Mouse (Mus musculus) left cerebral cortex, adult 18-20 months (tissue): ENCODE data around the gene Fam71e1. TPM values are rescaled to one million over a fixed set of nuclear protein-coding genes. Genes with fewer than 3 reads are reported as not detected.
A peak's percentile ranks its signal among the peaks of the same experiment; 100 is the strongest.

Experiments
- DNase-seq, 2 experiments: peaks; one replicate each; pipeline ENCODE4 v3.0.0; 2021 to 2022; ENCODE audit warnings: low spot score in 2 of 2, mixed read lengths in 1 of 2
- long read RNA-seq, 2 experiments: library from polyadenylated mRNA; stranded (forward); transcript quantifications; one replicate each; pipeline ENCODE4 v2.0.0; 2021
- total RNA-seq, 2 experiments: library from RNA; stranded (reverse); gene quantifications; 2 replicates each; pipeline ENCODE4 v1.2.3; 2021

Fam71e1 gene
- 10 to 100 TPM; 15.1 to 15.5 TPM for total RNA-seq
- long read RNA-seq, experiment 1, partial matches to known transcripts: 1 of 4 reads
- long read RNA-seq, experiment 1, other reads (novel, unspliced or antisense): 2 of 4 reads
- long read RNA-seq, experiment 2, partial matches to known transcripts: 1 of 3 reads
- long read RNA-seq, experiment 2, other reads (novel, unspliced or antisense): 2 of 3 reads

DNA sequence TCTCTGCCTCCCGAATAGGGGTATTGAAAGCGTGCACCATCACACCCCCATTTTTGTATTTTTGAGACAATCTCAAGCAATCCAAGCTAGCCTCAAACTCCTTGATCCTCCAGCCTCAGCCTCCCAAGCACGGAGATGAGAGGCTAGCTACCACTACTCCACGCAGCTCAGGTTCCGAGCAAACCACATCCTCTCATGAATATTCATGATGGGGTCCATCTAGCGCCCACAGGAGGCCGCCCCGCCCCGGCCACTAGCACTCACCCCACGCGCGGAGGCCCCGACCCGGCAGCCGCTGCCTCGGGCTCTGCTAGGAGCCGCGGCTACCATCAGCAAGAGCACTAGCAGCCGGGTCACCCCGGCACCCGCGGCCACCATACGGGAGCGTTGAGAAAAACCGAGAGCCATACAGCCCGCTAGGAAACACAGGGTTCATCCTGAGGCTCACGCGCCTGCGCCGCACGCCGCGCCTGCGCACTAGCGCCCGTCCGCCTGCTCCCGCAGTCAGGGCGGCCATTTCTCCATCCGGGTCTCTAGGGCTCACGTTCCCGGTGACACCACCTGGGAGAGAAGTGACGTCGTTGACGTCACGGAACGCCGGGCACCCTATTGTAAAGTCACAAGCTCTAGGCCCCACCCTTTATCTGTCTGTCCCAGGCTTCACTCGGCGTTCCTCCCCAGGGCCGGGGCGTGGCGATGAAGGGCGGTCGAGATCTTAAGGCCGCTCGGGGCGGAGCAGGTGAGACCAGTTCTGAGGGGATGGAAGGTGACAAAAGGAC, at the start of gene Fam71e1, which contains the start of gene Emc10:
Gene Fam71e1 (plus strand): TSS at position 590 of the 779 bp plus-strand sequence.
Gene Emc10 (minus strand): TSS at position 538 of the 779 bp plus-strand sequence.
- peak; percentile 99 for DNase-seq

DNA sequence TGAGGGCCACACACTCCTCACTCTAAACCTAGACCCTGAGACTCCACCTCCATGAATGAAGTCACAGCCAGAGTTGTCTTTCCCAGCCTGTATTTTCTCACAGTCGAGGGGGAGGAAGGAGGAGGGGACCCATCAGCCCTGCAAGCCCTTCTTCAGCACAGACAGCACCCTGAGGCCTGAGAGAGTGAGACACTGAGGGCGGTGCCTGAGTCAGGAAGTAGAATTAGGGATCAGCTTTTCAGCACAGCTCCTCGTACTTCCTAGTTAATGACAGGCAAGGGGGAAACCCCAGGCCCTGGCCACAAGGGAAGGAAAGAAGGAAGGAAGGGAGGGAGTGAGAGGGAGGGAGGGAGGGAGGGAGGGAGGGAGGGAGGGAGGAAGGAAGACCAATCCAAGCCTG, 43.1 kb upstream of the Fam71e1 start:
- DNase-seq: no peak

DNA sequence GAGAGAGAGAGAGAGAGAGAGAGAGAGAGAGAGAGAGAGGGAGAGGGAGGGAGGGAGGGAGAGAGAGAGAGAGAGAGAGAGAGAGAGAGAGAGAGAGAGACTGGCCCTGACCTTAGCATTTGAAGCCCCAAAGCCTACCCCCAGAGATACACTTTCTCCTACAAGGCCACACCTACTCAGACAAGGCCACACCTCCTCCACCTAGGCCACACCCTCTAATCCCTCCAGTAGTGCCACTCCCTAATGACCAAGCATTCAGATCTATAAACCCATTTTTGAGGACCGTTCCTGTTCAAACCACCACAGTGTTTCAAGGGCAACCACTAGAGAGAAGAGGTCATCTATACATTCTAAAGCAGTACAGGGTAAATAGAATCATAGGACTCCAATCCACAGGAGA, 40.1 kb upstream of the Fam71e1 start:
- peak in 1 of 2 experiments; percentile 1 for DNase-seq

DNA sequence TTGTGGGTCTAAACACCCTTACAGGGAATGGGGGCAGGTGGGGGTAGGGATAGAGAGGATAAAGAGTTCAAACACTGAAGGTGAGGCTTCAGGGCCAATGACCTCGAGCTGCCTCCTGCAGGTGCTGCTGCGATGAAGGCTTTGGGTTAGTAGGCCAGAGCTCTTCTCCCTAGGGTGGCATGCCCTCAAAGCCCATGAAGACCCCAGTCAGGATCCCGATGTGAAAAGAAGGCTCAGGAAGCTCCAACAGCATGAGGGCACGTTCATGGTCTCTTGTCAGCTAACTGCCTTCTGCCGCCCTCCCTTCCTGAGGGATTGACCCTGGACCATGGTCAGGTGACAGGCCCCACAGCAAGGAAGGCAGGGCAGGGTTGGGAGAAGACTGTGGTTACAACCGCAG, 36.3 kb upstream of the Fam71e1 start:
- DNase-seq: no peak

DNA sequence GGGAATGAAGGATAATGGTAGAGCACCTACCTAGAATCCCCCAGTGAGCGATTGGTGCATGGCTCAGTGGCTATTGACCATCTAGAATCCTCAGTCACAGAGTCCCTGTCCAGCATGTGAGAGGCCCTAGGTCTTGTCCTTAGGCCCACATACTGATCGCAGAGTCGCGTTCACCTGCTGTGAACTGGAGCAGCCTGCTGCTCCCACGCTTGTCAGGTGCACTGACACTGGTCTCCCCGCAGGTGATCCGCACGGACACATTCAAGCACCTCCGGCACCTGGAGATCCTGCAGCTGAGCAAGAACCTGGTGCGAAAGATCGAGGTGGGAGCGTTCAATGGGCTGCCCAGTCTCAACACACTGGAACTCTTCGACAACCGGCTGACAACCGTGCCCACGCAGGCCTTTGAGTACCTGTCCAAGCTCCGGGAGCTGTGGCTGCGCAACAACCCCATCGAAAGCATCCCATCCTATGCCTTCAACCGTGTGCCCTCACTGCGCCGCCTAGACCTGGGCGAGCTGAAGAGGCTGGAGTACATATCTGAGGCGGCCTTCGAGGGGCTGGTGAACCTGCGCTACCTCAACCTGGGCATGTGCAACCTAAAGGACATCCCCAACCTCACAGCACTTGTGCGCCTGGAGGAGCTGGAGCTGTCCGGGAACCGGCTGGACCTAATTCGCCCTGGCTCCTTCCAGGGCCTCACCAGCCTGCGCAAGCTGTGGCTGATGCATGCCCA, 35.4 kb upstream of the Fam71e1 start:
- no peak for DNase-seq

DNA sequence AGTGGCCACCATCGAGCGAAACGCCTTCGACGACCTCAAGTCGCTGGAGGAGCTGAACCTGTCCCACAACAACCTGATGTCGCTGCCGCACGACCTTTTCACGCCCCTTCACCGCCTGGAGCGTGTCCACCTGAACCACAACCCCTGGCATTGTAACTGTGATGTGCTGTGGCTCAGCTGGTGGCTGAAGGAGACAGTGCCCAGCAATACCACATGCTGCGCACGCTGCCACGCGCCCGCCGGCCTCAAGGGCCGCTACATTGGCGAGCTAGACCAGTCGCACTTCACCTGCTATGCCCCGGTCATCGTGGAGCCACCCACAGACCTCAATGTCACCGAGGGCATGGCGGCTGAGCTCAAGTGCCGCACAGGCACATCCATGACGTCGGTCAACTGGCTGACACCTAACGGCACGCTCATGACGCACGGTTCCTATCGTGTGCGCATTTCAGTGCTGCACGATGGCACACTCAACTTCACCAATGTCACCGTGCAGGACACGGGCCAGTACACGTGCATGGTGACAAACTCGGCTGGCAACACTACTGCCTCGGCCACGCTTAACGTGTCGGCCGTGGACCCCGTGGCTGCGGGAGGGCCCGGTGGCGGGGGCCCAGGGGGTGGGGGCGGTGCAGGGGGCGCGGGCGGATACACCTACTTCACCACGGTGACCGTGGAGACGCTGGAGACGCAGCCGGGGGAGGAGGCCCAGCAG, 34.7 kb upstream of the Fam71e1 start:
- no peak for DNase-seq

DNA sequence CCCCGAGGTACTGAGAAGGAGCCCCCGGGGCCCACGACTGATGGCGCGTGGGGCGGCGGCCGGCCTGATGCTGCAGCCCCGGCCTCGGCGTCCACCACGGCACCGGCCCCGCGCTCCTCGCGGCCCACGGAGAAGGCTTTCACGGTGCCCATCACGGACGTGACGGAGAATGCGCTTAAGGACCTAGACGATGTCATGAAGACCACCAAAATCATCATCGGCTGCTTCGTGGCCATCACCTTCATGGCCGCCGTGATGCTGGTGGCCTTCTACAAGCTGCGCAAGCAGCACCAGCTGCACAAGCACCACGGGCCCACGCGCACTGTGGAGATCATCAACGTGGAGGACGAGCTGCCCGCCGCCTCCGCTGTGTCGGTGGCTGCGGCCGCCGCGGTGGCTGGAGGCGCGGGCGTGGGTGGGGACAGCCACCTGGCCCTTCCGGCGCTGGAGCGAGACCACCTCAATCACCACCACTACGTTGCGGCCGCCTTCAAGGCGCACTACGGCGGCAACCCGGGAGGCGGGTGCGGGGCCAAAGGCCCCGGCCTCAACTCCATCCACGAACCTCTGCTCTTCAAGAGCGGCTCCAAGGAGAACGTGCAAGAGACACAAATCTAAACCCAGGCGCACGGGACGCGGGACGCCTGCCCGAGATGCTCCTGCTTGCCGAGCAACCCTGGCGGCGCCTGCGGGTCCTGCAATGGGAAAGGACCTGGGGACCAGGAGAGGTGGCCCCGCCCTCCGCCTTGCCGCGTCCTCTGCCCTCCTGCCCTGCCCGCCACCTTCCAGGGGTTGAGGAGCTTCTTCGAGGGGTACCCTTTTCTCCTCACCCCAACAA, 33.9 kb upstream of the Fam71e1 start:
- DNase-seq: peak in 1 of 2 experiments; percentile 64

DNA sequence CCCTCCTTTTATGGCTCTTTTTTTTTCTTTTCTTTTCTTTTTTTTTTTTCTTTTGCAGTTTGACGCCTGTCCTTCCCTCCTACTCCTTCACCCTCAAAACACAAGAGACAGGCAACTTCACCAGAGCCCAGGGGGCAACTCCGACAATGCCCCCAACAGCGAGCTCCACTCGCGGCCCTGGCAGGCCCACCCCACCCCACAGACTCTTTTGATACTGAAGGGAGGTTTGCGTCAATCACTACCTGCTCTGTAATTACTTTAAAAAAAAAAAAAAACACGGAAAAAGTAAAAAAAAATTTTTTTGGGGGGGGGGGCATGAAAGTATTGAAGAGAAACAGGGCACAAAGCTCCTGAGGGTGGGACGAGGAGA, 33.3 kb upstream of the Fam71e1 start:
- DNase-seq: no peak

DNA sequence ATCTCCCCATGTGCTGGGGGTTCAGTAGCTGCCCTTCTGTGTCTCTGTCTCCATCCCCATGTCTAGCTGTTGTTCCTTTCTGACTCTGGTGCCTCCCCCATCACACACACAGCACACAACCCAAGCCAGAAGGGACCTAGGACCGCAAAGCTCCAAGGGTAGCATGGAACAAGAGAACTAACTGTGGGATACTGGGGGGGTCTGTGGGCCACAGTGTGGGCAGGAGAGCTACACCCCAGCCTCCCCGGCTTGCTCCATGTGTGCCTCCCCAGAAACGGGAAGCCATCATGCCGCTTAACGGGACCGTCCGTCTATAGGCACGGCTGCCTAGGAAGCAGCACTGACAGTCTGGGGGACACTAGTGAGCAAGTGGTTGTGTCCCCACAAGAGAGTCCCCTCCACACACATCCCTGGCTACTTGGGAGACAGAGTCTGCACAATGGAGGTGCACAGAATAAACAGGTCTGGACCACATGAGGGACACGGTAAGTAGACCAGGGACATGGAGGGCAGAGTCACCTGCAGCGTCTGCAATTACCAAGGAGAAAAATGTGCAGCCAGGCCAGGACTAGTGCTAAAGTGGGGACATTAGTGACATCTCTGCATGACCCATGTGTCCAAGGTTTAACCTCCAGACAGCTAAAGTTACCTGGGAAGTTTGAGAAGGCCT, 32.7 kb upstream of the Fam71e1 start:
- no peak for DNase-seq

DNA sequence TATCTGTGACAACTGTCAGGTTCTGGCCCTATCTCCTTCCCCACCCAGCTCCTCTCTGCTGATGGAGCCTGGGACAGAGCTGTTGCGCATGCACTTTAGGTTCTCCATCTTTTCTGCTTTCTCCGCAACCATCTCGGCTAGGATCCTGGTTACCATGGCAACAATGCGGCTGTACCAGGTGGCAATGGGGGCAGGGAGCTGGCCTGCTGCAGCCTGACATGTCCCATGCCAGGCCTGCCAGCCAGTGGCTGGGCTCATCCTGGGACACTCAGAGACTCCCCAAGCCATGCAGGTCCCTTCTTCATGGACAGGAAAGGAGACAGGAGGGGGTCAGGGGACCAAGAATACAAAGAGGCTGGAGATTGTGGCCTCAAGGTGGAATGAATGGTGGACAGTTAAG, 31.9 kb upstream of the Fam71e1 start:
- DNase-seq: peak; percentile 81 to 86

DNA sequence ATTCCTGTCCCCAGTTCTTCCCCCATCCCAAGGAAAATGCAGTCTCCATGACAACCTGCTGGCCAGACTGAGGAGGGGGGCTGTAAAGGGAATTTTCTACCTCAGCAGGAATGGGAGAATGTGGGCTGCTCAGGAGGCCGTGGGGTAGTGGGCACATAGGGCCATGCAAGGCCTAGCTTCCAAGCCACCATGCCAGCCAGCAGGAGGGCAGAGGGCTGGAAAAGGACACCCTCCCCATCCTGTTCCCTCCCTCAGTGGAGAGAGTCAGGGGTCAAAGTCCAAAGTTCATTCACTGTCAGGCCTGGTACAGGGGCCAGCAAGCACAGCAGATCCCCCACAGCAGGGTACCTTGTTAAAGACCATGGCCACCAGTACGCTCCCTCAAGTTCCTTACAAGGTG, 31.3 kb upstream of the Fam71e1 start, which contains the start of gene Aspdh:
Gene Aspdh (plus strand): TSS at position 281 of the 400 bp plus-strand sequence.
- DNase-seq: no peak

DNA sequence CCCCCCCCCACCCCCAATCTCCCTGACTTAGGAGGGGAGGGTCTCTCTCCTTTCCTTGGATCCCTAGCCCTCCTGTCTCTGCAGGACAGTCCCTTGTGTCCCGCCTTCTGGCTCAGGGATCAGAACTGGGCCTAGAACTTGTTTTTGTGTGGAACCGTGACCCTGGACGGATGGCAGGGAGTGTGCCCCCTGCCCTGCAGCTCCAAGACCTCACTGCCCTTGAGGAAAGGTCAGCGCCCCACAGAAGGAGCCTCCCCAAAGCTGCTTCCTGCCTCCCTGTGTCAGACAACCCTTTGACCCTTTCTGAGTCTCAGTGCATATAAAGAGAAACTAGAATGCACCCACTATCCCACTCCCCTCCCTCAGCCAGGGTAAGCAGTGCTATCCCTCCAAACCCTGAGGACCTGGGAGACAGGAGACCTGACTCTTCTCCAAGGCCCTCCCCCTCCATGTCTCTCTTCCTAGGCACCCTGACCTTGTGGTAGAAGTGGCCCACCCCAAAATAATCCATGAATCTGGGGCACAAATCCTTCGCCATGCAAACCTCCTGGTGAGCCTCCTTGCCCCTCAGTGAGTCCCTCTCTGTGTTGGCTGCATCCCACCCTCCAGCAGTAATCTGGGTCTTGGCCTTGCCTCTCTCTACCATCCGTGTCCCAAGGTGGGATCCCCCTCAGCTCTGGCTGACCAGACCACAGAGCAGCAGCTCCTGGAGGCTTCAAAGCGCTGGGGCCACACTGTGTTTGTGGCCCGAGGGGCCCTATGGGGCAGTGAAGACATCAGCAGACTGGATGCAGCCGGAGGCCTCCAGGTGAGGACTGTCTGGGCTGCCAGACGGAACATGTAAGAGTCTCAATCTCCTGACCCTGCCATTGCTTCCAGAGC, 30.1 kb upstream of the Fam71e1 start:
- DNase-seq: no peak

DNA sequence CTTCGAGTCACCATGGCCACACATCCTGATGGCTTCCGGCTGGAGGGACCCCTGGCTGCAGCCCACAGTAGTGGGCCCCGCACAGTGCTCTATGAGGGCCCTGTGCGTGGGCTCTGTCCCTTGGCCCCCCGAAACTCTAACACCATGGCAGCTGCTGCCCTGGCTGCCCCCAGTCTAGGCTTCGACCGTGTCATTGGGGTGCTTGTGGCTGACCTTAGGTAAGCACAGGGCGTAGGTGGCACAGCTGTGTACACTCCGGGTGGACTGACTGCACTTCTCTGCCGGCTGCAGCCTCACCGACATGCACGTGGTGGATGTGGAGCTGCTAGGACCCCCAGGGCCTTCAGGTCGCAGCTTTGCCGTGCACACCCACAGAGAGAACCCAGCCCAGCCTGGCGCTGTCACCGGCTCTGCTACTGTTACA, 29.5 kb upstream of the Fam71e1 start:
- DNase-seq: no peak

DNA sequence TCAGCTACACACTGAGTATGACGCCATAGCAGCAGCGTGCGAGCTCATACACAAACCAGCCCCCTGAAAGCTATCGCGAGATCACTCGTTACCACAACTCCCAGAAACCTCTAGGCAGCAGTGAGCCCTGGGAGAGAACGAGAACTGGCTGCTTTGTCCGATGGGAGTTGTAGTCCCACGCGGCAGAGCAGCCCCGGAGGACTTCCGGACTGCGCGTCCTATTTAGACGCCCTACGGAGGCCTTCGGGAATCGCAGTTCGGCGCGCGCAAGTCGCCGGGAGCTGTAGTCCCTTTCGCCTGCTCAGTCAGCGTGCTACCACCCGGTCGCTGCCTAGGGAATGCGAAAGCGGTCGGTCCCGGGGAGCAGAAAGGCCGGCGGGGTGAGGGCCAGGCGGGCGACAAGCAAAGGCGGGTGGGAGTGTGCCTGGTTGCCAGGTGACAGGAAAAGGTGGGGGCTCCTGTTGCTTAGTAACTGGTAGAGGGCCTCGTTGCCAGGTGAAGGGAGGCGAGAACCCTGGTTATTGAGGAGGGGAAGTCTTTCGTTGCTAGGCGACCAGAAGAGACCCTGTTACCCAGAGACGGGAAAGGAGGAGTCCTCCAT, 28.5 kb upstream of the Fam71e1 start, which contains the start of gene Josd2:
Gene Josd2 (plus strand): TSS at position 170 of the 601 bp plus-strand sequence.
- peak; percentile 95 for DNase-seq

DNA sequence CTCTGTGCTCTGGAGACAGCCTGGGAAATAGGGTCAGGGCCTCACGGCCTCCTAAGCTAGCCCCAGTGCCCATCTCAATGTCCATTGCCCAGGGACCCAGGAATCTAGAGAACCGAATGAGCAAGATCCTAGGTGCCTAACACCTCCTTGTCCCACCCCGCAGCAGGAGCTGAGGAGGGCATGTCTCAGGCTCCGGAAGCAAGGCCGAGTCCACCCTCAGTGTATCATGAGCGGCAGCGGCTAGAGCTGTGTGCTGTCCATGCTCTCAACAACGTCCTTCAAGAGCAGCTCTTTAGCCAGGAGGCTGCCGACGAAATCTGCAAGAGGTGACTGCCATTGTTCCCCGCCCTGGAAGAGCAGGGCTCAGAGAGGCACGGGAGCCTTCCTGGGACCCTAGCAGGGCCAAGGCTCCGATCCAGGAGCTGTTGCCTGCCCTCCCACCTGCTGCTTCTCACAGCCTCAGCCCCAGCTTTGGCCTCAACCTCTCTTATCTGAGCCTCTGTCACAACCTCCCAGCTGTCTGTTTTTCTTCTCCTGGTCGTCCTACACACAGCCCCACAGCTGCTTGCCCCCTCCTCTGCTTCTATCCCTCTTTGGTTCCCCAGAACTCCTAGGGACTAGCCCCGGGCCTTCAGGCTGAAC, 27.6 kb upstream of the Fam71e1 start:
- no peak for DNase-seq

DNA sequence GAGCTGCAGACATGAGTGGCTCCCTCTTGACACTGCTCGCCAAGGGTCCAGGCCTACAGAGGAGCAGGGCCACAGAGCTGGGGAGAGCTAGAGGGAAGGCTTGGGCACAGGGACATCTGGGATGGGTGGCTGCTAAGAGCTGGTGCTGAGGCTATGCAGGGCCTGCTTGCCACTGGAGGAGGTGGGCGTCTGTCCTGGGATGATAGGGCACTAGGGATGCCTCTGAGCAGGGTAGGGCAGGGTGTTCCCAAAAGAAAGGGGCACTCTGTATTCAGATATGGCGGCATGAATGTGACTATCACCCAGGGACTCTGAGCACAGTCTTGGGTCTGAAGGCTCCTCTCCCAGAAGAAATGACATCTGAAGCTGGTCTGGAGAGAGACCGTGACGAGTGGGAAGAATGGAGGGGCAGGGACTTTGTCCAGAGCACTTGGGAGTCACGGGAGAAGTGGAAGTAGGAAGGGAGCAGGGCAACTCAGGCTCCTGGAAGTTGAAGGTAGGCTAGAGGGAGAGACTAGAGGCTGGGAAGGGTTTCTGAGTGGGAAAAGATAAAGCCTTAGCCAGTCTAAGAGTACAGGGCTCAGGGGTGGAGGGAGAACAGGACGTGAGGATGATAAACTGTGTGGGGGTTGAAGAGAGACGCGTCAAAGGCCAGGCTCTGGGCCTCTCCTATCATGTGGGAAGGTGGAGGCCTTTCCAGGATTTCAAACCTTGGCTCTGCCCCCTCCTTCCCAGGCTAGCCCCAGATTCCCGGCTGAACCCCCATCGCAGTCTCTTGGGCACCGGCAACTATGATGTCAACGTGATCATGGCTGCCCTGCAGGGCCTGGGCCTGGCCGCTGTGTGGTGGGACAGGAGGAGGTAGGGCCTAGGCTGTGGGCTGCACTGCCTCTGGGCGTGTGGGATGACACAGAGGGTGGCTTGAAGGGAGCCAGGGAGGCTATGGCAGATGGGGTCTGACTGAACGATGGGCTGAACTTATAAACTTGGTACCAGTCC, 26.4 kb upstream of the Fam71e1 start:
- DNase-seq: no peak
